Mouse (Mus musculus) cerebellum, adult 9-10 months (tissue): ENCODE results near the gene Cpsf3.

Experiments used
- DNase-seq: peaks from one replicate; pipeline ENCODE4 v3.0.0; 2022

The Cpsf3 gene

GRCm38 (mm10) chr12:21298856-21299255 lies 13.7 kb downstream of the Cpsf3 start:
- DNase-seq, result no peak

GRCm38 (mm10) chr12:21301324-21301723 lies 16.1 kb downstream of the Cpsf3 start:
- no peak for DNase-seq

GRCm38 (mm10) chr12:21301932-21302331 lies 16.7 kb downstream of the Cpsf3 start:
- no peak for DNase-seq

- no peak for DNase-seq
These were observed 17.2 kb downstream of the Cpsf3 start for GRCm38 (mm10) chr12:21302361-21302783.

GRCm38 (mm10) chr12:21305741-21306140 lies 20.6 kb downstream of the Cpsf3 start:
- no peak for DNase-seq

GRCm38 (mm10) chr12:21306721-21307120 lies 21.5 kb downstream of the Cpsf3 start:
- no peak for DNase-seq

- DNase-seq, result no peak
These were observed 27.0 kb downstream of the Cpsf3 start for GRCm38 (mm10) chr12:21312201-21312600.

- peak; percentile 85 for DNase-seq
These were observed 31.0 kb downstream of the Cpsf3 start, which contains the start of gene Iah1 for GRCm38 (mm10) chr12:21315923-21316868. Gene Iah1 (plus strand): TSS chr12:21316389.

- DNase-seq, result peak; percentile 56
These were observed 31.7 kb downstream of the Cpsf3 start for GRCm38 (mm10) chr12:21316869-21317265.

GRCm38 (mm10) chr12:21318143-21318895 lies 33.1 kb downstream of the Cpsf3 start:
- DNase-seq, result peak; percentile 74

- peak; percentile 57 for DNase-seq
These were observed 35.1 kb downstream of the Cpsf3 start for GRCm38 (mm10) chr12:21320317-21320716.

- no peak for DNase-seq
These were observed 36.0 kb downstream of the Cpsf3 start for GRCm38 (mm10) chr12:21321170-21321569.

GRCm38 (mm10) chr12:21322296-21322695 lies 37.1 kb downstream of the Cpsf3 start:
- no peak for DNase-seq

GRCm38 (mm10) chr12:21322856-21323255 lies 37.7 kb downstream of the Cpsf3 start:
- DNase-seq, result no peak

GRCm38 (mm10) chr12:21324101-21324500 lies 38.9 kb downstream of the Cpsf3 start:
- DNase-seq, result no peak

- no peak for DNase-seq
These were observed 40.1 kb downstream of the Cpsf3 start for GRCm38 (mm10) chr12:21325266-21325665.

GRCm38 (mm10) chr12:21326325-21326724 lies 41.1 kb downstream of the Cpsf3 start:
- DNase-seq, result no peak

GRCm38 (mm10) chr12:21329661-21330400 lies 44.6 kb downstream of the Cpsf3 start:
- no peak for DNase-seq

- DNase-seq, result no peak
These were observed 45.9 kb downstream of the Cpsf3 start for GRCm38 (mm10) chr12:21330961-21331576.

GRCm38 (mm10) chr12:21331711-21332110 lies 46.5 kb downstream of the Cpsf3 start:
- no peak for DNase-seq

GRCm38 (mm10) chr12:21333021-21333420 lies 47.8 kb downstream of the Cpsf3 start:
- DNase-seq, result no peak

GRCm38 (mm10) chr12:21333766-21334165 lies 48.6 kb downstream of the Cpsf3 start:
- no peak for DNase-seq
